Mouse (Mus musculus): ENCODE data around the gene Nbea. TPM values are rescaled to one million over a fixed set of nuclear protein-coding genes. Genes with fewer than 3 reads are reported as not detected.

The Nbea gene
- total and polyA plus RNA-seq, 3 experiments = 0.04 to 0.27 TPM; not detected in 1

DNA sequence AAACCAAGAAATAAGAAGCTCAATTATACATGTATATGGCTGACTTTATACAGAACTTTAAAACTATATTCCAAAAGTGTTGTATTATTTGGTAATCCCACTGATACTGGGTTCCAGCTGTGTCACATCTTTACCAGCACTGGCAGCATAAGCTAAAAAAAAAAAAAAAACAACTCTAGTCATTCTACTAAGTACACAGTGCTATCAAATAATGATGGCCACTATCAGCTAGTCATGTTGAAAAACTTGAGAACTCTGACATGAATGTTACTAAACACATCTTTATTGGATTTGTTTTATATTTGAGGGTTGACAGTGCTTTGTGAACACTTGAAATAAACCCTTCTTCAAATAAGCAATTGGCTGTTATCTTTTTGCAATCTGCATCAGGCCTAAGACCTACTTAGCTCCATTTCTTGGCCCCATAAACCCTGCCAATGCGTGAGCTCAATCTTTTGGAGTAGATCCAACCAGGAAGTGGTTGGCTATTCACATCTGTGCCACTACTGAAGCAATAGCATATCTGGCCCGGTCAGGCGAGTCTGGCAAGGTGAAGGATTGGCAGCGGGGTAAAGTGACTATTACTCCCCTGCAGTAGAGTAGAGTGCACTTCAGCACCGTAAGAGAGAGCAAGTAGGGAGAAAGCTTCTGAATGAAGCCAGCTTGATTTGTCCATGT is 137.7 kb downstream of the Nbea start:
- Histone ChIP-seq H3K36me3 (ENCODE audit: control insufficient read depth in 1 of 2, insufficient read depth in 2 of 2, low read length in 2 of 2) (peaks cover 0 to 4% of the 10 kb centered on the region in 2 experiments; a peak in 1 of 4 replicates), H3K9ac (ENCODE audit: control insufficient read depth, low read depth, low read length, poor library complexity, severe bottlenecking) (no peak overlapping the region), H3K79me2 (ENCODE audit: control insufficient read depth, insufficient read depth, low read length, poor library complexity) (no peaks in the 10 kb centered on the region), H3K27me3 (ENCODE audit: control insufficient read depth in 1 of 2, insufficient read depth in 2 of 2, low read length in 2 of 2) (no peaks in the 10 kb centered on the region), H3K27ac (ENCODE audit: control insufficient read depth, low read depth, low read length) (no peak overlapping the region), H3K9me3 (replicated peaks; ENCODE audit: insufficient read depth, low read length) (no peaks in the 10 kb centered on the region), H3K4me1 (ENCODE audit: control insufficient read depth in 1 of 2, insufficient read depth in 2 of 2, low read length in 2 of 2) (peaks cover 0 to under 1% of the 10 kb centered on the region in 2 experiments; a peak in 1 of 4 replicates), H3K4me3 (ENCODE audit: control insufficient read depth in 1 of 2, insufficient read depth in 1 of 2, low read depth in 2 of 2, low read length in 2 of 2) (no peak overlapping the region)
- TF ChIP-seq POLR2AphosphoS2 (IDR thresholded peaks at IDR 0.05; ENCODE audit: low read length) = no peak
- no peak for TF ChIP-seq MEF2A (IDR thresholded peaks at IDR 0.05; ENCODE audit: extremely low read depth, insufficient replicate concordance, low read depth, low read length, poor library complexity, severe bottlenecking)
- TF ChIP-seq MAX (IDR thresholded peaks at IDR 0.05; ENCODE audit: low read length) = no peak
- no peak for TF ChIP-seq HCFC1 (IDR thresholded peaks at IDR 0.05; ENCODE audit: low read depth, low read length)
- no peak for TF ChIP-seq SMC3 (IDR thresholded peaks at IDR 0.05; ENCODE audit: low read depth, low read length)
- peak in 1 of 2 experiments; percentile 58; a peak in 1 of 4 replicates for TF ChIP-seq EP300 (IDR thresholded peaks at IDR 0.05; ENCODE audit: low read depth in 1 of 2, low read length in 2 of 2)
- peak; percentile 47; the same call in 1 of the 2 replicates for TF ChIP-seq ELF1 (IDR thresholded peaks at IDR 0.05; ENCODE audit: low read depth, low read length)
- TF ChIP-seq RCOR1 (IDR thresholded peaks at IDR 0.05; ENCODE audit: low read depth, low read length) = peak; percentile 42; the same call in 1 of the 2 replicates
- TF ChIP-seq MYB (IDR thresholded peaks at IDR 0.05; ENCODE audit: low read depth, low read length) = no peak
- no peak for TF ChIP-seq ZMIZ1 (IDR thresholded peaks at IDR 0.05; ENCODE audit: low read depth, low read length)
- TF ChIP-seq POLR2A (IDR thresholded peaks at IDR 0.05; ENCODE audit: control insufficient read depth in 1 of 2, insufficient read depth in 1 of 2, low read depth in 1 of 2, low read length in 2 of 2, poor library complexity in 1 of 2) = no peak
- peak; percentile 68 for TF ChIP-seq GATA1 (IDR thresholded peaks at IDR 0.05; ENCODE audit: low read depth, low read length)
- no peak for TF ChIP-seq SIN3A (IDR thresholded peaks at IDR 0.05; ENCODE audit: low read length)
- no peak for TF ChIP-seq JUND (IDR thresholded peaks at IDR 0.05; ENCODE audit: low read depth, low read length)
- no peak for TF ChIP-seq ZKSCAN1 (IDR thresholded peaks at IDR 0.05; ENCODE audit: low read depth, low read length)
- no peak for TF ChIP-seq E2F4 (IDR thresholded peaks at IDR 0.05; ENCODE audit: borderline replicate concordance, low read depth, low read length)
- TF ChIP-seq TBP (IDR thresholded peaks at IDR 0.05; ENCODE audit: low read depth, low read length) = no peak
- peak; percentile 50 for TF ChIP-seq TAL1 (IDR thresholded peaks at IDR 0.05; ENCODE audit: low read length)
- no peak for TF ChIP-seq MXI1 (IDR thresholded peaks at IDR 0.05; ENCODE audit: low read depth, low read length)
- peak; percentile 87 for TF ChIP-seq ZNF384 (IDR thresholded peaks at IDR 0.05; ENCODE audit: low read depth, low read length)
- no peak for TF ChIP-seq UBTF (IDR thresholded peaks at IDR 0.05; ENCODE audit: borderline replicate concordance, insufficient read depth, low read depth, low read length)
- no peak for TF ChIP-seq MYC (IDR thresholded peaks at IDR 0.05; ENCODE audit: low read depth, low read length)
- no peak for TF ChIP-seq CHD2 (IDR thresholded peaks at IDR 0.05; ENCODE audit: low read length)
- TF ChIP-seq CHD1 (IDR thresholded peaks at IDR 0.05; ENCODE audit: low read depth, low read length) = no peak
- no peak for TF ChIP-seq TCF12 (IDR thresholded peaks at IDR 0.05; ENCODE audit: low read depth, low read length)
- no peak for TF ChIP-seq BHLHE40 (IDR thresholded peaks at IDR 0.05; ENCODE audit: borderline replicate concordance, low read depth, low read length)
- no peak for TF ChIP-seq MAZ (IDR thresholded peaks at IDR 0.05; ENCODE audit: low read depth, low read length)
- TF ChIP-seq ZC3H11A (IDR thresholded peaks at IDR 0.05; ENCODE audit: low read depth, low read length) = no peak
- no peak for TF ChIP-seq NRF1 (IDR thresholded peaks at IDR 0.05; ENCODE audit: insufficient read depth, low read depth, low read length, poor library complexity, severe bottlenecking)
- TF ChIP-seq KAT2A (conservative IDR thresholded peaks at IDR 0.05; ENCODE audit: low read depth, low read length) = no peak
- no peak for TF ChIP-seq GABPA (IDR thresholded peaks at IDR 0.05; ENCODE audit: low read depth, low read length)
- no peak for TF ChIP-seq CTCF (IDR thresholded peaks at IDR 0.05 in 2 of 3, conservative IDR thresholded peaks at IDR 0.05 in 1 of 3; ENCODE audit: control insufficient read depth in 1 of 3, insufficient read depth in 1 of 3, low read depth in 2 of 3, low read length in 3 of 3, poor library complexity in 1 of 3, severe bottlenecking in 1 of 3)
- DNase-seq (ENCODE audit: low read depth, low spot score) = peak; percentile 61
